Mouse (Mus musculus): Measurements from ENCODE around the gene Mob3b. TPM values are rescaled to one million over a fixed set of nuclear protein-coding genes. Genes with fewer than 3 reads are reported as not detected.

Mob3b gene
- polyA plus RNA-seq, 1 experiment, result 2.2 TPM

- H3K4me1 ChIP-seq (ENCODE audit: control insufficient read depth, insufficient read depth, low read length), result no peaks in the 10 kb centered on the region
- WGBS, result 81% methylated on average over 9 of the region's 9 CpGs
- no peak overlapping the region for H3K27ac ChIP-seq (ENCODE audit: control insufficient read depth, insufficient read depth, low read depth, low read length, poor library complexity)
- TF ChIP-seq POLR2A (IDR thresholded peaks at IDR 0.05; ENCODE audit: borderline replicate concordance, control insufficient read depth, low read depth, low read length) (no peak), CTCF (IDR thresholded peaks at IDR 0.05; ENCODE audit: control insufficient read depth, insufficient read depth, low read length) (no peak)
- no peak overlapping the region for H3K4me3 ChIP-seq (replicated peaks; ENCODE audit: control insufficient read depth, low read depth, low read length)
Measured at GRCm38 (mm10) chr4:35049036-35049741, 108.1 kb downstream of the Mob3b start.

GRCm38 (mm10) chr4:35040896-35041295, 116.4 kb downstream of the Mob3b start:
- H3K4me3 ChIP-seq (replicated peaks; ENCODE audit: control insufficient read depth, low read depth, low read length), result no peak overlapping the region
- no peak for TF ChIP-seq POLR2A (IDR thresholded peaks at IDR 0.05; ENCODE audit: borderline replicate concordance, control insufficient read depth, low read depth, low read length)
- no peak for TF ChIP-seq CTCF (IDR thresholded peaks at IDR 0.05; ENCODE audit: control insufficient read depth, insufficient read depth, low read length)
- no peaks in the 10 kb centered on the region for H3K4me1 ChIP-seq (ENCODE audit: control insufficient read depth, insufficient read depth, low read length)
- WGBS, result 90% methylated on average over 5 of the region's 5 CpGs
- no peak overlapping the region for H3K27ac ChIP-seq (ENCODE audit: control insufficient read depth, insufficient read depth, low read depth, low read length, poor library complexity)

- H3K27ac ChIP-seq (ENCODE audit: control insufficient read depth, insufficient read depth, low read depth, low read length, poor library complexity), result no peak overlapping the region
- H3K4me1 ChIP-seq (ENCODE audit: control insufficient read depth, insufficient read depth, low read length), result no peaks in the 10 kb centered on the region
- WGBS, result 74% methylated on average over 1 of the region's 1 CpGs
Measured at GRCm38 (mm10) chr4:35040306-35040705, 117.0 kb downstream of the Mob3b start.

GRCm38 (mm10) chr4:35037824-35038223, 119.5 kb downstream of the Mob3b start:
- 86% methylated on average over 2 of the region's 2 CpGs for WGBS
- Histone ChIP-seq H3K4me1 (ENCODE audit: control insufficient read depth, insufficient read depth, low read length) (no peaks in the 10 kb centered on the region), H3K4me3 (replicated peaks; ENCODE audit: control insufficient read depth, low read depth, low read length) (no peak overlapping the region), H3K27ac (ENCODE audit: control insufficient read depth, insufficient read depth, low read depth, low read length, poor library complexity) (no peak overlapping the region)
- TF ChIP-seq POLR2A (IDR thresholded peaks at IDR 0.05; ENCODE audit: borderline replicate concordance, control insufficient read depth, low read depth, low read length) (no peak), CTCF (IDR thresholded peaks at IDR 0.05; ENCODE audit: control insufficient read depth, insufficient read depth, low read length) (no peak)

More at GRCm38 (mm10) chr4:35040306-35040705, 117.0 kb downstream of the Mob3b start:
- TF ChIP-seq CTCF (IDR thresholded peaks at IDR 0.05; ENCODE audit: control insufficient read depth, insufficient read depth, low read length), result no peak
- TF ChIP-seq POLR2A (IDR thresholded peaks at IDR 0.05; ENCODE audit: borderline replicate concordance, control insufficient read depth, low read depth, low read length), result no peak
- H3K4me3 ChIP-seq (replicated peaks; ENCODE audit: control insufficient read depth, low read depth, low read length), result no peak overlapping the region

GRCm38 (mm10) chr4:35034504-35035290, 122.6 kb downstream of the Mob3b start:
- H3K4me3 ChIP-seq (replicated peaks; ENCODE audit: control insufficient read depth, low read depth, low read length), result no peak overlapping the region
- no peak for TF ChIP-seq CTCF (IDR thresholded peaks at IDR 0.05; ENCODE audit: control insufficient read depth, insufficient read depth, low read length)
- TF ChIP-seq POLR2A (IDR thresholded peaks at IDR 0.05; ENCODE audit: borderline replicate concordance, control insufficient read depth, low read depth, low read length), result no peak
- H3K27ac ChIP-seq (ENCODE audit: control insufficient read depth, insufficient read depth, low read depth, low read length, poor library complexity), result no peak overlapping the region
- WGBS, result 23% methylated on average over 18 of the region's 18 CpGs
- no peaks in the 10 kb centered on the region for H3K4me1 ChIP-seq (ENCODE audit: control insufficient read depth, insufficient read depth, low read length)

GRCm38 (mm10) chr4:35032758-35033157, 124.5 kb downstream of the Mob3b start:
- no peak overlapping the region for H3K4me3 ChIP-seq (replicated peaks; ENCODE audit: control insufficient read depth, low read depth, low read length)
- no peaks in the 10 kb centered on the region for H3K4me1 ChIP-seq (ENCODE audit: control insufficient read depth, insufficient read depth, low read length)
- no peak for TF ChIP-seq CTCF (IDR thresholded peaks at IDR 0.05; ENCODE audit: control insufficient read depth, insufficient read depth, low read length)
- no peak for TF ChIP-seq POLR2A (IDR thresholded peaks at IDR 0.05; ENCODE audit: borderline replicate concordance, control insufficient read depth, low read depth, low read length)
- no peak overlapping the region for H3K27ac ChIP-seq (ENCODE audit: control insufficient read depth, insufficient read depth, low read depth, low read length, poor library complexity)
- 90% methylated on average over 3 of the region's 3 CpGs for WGBS

GRCm38 (mm10) chr4:35031623-35032022, 125.7 kb downstream of the Mob3b start:
- H3K4me1 ChIP-seq (ENCODE audit: control insufficient read depth, insufficient read depth, low read length), result no peaks in the 10 kb centered on the region
- TF ChIP-seq POLR2A (IDR thresholded peaks at IDR 0.05; ENCODE audit: borderline replicate concordance, control insufficient read depth, low read depth, low read length) (no peak), CTCF (IDR thresholded peaks at IDR 0.05; ENCODE audit: control insufficient read depth, insufficient read depth, low read length) (no peak)
- no peak overlapping the region for H3K27ac ChIP-seq (ENCODE audit: control insufficient read depth, insufficient read depth, low read depth, low read length, poor library complexity)
- no peak overlapping the region for H3K4me3 ChIP-seq (replicated peaks; ENCODE audit: control insufficient read depth, low read depth, low read length)
- WGBS, result 78% methylated on average over 3 of the region's 3 CpGs

- 82% methylated on average over 5 of the region's 5 CpGs for WGBS
- TF ChIP-seq CTCF (IDR thresholded peaks at IDR 0.05; ENCODE audit: control insufficient read depth, insufficient read depth, low read length) (no peak), POLR2A (IDR thresholded peaks at IDR 0.05; ENCODE audit: borderline replicate concordance, control insufficient read depth, low read depth, low read length) (no peak)
- no peak overlapping the region for H3K27ac ChIP-seq (ENCODE audit: control insufficient read depth, insufficient read depth, low read depth, low read length, poor library complexity)
- no peaks in the 10 kb centered on the region for H3K4me1 ChIP-seq (ENCODE audit: control insufficient read depth, insufficient read depth, low read length)
- H3K4me3 ChIP-seq (replicated peaks; ENCODE audit: control insufficient read depth, low read depth, low read length), result no peak overlapping the region
Measured at GRCm38 (mm10) chr4:35031141-35031540, 126.1 kb downstream of the Mob3b start.
